Mouse (Mus musculus) urinary bladder, adult 18-20 months (tissue): ENCODE measurements around the gene Trip12.
A peak's percentile ranks its signal among the peaks of the same experiment; 100 is the strongest.

Experiments used
- DNase-seq, 2 experiments: peaks; one replicate each; pipeline ENCODE4 v3.0.0; 2022; ENCODE audit warnings: low spot score in 2 of 2, mixed read lengths in 2 of 2

Gene Trip12

DNA sequence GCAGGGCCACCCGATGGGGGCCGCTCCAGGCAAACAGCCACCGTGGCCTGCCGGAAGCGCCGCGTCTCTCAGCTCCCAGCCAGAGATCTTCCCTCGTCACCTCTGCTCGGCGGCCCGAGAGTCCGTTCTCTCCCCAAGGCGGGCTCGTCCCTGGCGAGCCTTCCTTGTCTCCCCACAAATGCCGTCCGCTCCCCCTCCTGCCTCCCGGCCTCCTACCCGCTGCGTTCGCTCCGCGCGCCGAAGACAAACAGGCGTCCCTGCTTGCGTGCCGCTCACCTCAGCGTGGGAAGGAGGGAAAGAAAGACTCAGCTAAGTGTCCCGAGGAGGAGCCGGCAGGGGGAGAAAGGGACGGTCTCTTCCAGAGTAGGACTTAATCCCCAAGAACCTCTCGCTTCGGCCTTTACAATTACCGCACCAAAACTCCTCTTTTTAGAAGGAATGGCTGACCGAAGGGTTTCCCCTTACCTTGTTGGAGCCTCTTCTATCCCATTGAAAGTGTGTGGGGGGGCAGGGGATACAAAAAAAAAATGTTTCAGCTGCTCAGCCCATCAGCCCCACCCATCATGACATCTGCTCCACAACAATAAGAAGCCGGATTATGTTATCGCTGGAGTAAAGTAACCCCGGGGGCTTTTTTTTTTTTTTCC is at the start of gene Trip12:
Gene Trip12 (minus strand): TSS at position 499 of the 647 bp plus-strand sequence.
- DNase-seq: no peak

- no peak for DNase-seq
Measured at GRCm38 (mm10) chr1:84890005-84890393, 49.7 kb upstream of the Trip12 start.

DNA sequence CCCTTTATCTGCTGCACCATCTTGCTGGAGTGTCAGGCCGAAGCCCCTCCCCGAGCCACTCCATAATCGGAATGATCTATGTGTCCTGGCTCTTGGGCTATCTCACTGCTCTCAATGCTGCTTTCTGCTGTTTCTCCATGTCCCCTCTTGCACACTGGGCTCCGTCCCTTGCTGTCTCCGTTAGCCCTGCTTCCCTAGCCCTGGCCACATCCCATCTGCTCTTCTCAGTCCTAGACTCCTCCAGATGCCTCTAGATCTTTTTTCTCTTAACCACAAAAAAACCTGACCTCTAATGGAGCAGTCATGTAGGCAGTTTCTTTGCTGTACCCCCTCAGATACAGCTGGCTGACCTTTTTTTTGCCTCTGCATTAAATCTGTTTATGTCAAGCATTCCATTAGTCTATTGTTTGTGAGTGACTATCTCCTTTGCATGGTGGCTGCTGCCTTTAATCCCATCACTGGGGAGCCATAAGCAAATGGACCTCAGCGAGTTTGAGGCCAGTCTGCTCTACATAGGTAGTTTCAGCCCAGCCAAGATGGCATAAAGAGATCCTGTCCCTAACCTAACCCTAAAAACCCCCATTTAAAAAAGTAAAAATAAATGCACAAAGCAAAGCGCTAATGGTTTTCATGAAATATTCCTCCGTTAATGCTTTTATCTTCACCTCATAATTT is 49.2 kb upstream of the Trip12 start:
- no peak for DNase-seq

- no peak for DNase-seq
Measured at GRCm38 (mm10) chr1:84885921-84886320, 45.6 kb upstream of the Trip12 start.

GRCm38 (mm10) chr1:84885174-84885573 is 44.9 kb upstream of the Trip12 start:
- no peak for DNase-seq

- DNase-seq: no peak
Measured at GRCm38 (mm10) chr1:84883889-84884288, 43.6 kb upstream of the Trip12 start.

GRCm38 (mm10) chr1:84882937-84883336 is 42.6 kb upstream of the Trip12 start:
- no peak for DNase-seq

DNA sequence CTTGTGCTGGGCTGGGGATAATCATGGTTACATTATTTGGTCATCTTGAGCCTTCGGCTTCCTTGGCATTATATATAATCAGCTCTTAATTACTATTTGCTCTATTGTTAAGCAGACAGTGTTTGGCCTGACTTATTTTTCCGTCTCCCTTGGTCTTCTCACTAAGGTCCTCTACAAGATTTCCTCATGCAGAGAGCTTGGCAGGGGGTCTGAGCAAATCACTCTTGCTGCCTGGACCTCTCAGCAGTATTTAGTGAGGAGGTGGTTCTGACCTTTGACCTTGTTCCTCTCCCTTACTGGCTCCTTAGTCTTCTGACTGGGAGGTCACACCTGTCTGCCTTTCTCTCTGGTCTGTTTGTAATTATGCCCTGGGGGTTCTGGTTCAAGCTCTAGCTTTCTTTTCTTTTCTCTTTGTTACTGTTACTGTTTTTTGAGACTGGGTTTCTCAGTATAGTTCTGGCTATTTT is 41.8 kb upstream of the Trip12 start:
- DNase-seq: no peak

GRCm38 (mm10) chr1:84881248-84882065 is 41.1 kb upstream of the Trip12 start:
- peak; percentile 12 to 27 for DNase-seq

GRCm38 (mm10) chr1:84879571-84880120 is 39.3 kb upstream of the Trip12 start:
- no peak for DNase-seq

GRCm38 (mm10) chr1:84877590-84877989 is 37.3 kb upstream of the Trip12 start:
- DNase-seq: no peak

DNA sequence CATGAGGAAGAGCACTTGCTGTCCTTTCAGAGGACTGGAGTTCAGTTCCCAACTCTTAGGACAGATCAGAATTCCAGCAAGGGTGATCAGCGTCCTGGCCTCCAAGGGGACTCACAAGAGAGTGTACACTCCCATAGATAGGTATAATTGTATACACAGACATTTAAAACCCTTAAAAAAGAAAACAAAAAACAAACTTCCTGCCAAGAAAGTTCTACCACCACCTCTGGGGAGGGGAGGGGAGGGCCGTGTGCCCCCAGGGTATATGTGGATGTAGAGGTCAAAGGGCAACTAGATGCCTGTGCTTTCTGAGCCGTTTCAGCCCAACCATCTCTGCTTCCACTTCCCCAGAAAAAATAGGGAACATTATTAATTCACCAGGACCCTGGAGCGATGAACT is 32.6 kb upstream of the Trip12 start:
- DNase-seq: no peak

GRCm38 (mm10) chr1:84872105-84872504 is 31.8 kb upstream of the Trip12 start:
- no peak for DNase-seq

GRCm38 (mm10) chr1:84871131-84871530 is 30.8 kb upstream of the Trip12 start:
- DNase-seq: no peak

GRCm38 (mm10) chr1:84869498-84869897 is 29.2 kb upstream of the Trip12 start:
- DNase-seq: no peak

DNA sequence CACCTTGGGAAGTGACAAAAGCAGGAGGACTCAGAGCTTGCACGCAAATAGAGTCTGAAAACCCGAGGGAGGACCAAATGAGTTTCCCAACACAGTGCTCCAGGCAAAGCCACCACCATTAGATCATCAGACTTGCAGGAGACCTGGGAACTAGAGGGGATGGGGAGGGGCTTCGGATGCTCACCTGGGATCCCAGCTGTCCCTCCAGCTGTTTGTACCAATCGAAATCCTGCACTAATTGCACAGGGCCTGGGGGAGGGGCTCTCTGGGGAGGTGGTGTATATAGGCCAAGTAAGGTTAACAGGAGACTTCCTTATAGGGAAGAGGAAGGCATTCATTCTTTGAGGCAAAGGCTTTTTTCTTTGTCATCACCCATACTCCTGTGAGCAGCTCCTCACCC is 28.5 kb upstream of the Trip12 start:
- DNase-seq: no peak

- no peak for DNase-seq
Measured at GRCm38 (mm10) chr1:84868311-84868710, 28.0 kb upstream of the Trip12 start.

DNA sequence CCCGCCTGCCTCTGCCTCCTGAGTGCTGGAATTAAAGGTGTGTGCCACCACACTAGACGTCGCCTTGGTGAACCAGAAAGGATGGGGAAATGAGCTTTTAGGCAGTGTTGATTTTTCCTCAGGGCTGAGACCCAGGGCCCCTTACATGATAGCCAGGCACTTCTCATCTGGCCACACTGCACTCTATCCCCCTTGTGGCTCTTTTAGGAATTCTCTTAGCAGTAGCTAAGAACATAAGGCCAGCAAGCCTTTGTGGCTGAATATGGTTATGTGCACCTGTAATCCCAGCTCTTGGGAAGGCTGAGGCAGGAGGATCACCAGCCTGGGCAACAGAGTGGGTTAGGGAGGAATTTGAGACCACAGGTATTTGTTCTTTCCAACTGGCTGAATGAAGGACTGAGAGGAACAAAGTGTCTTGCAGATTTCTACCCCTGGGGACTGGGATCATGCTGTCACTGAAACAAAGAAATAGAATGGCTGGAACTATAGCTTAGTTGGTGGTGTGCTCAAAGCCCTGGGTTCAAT is 26.5 kb upstream of the Trip12 start:
- DNase-seq: no peak

- DNase-seq: no peak
Measured at GRCm38 (mm10) chr1:84866231-84866630, 25.9 kb upstream of the Trip12 start.

GRCm38 (mm10) chr1:84864645-84865044 is 24.3 kb upstream of the Trip12 start:
- DNase-seq: no peak

DNA sequence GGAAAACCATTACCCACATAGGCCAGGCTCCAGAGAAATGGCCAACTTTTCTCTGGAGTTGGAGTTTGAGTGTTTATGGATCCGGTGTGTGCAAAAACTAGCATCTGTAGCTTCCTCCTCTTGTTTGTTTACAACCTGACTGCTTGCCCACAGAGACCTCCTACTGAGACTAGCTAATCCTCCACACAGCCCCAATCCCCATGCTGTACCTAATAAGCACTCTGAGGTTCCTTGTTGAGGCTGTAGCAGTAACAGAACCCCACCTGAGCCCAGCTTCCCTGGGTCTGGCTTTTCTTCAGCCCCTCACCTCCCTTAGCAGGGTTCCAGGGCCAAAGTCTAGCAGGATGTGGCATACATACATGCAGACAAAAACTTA is 20.9 kb upstream of the Trip12 start:
- DNase-seq: no peak
